Mouse (Mus musculus) heart, adult 2 months (tissue): ENCODE results near the gene Dcst1. TPM values are rescaled to one million over a fixed set of nuclear protein-coding genes. Genes with fewer than 3 reads are reported as not detected.
A peak's percentile ranks its signal among the peaks of the same experiment; 100 is the strongest.

ENCODE experiments used
- DNase-seq, 2 experiments: peaks; one replicate each; pipeline ENCODE4 v3.0.0; 2021
- H3K27ac ChIP-seq: fragments of 200-600 bp; 2 replicates; pipeline ENCODE4 v1.8.1; 2022
- H3K27me3 ChIP-seq: fragments of 200-500 bp; 2 replicates; pipeline ENCODE4 v1.6.1; 2012; ENCODE audit warnings: mild to moderate bottlenecking, low read length, inconsistent platforms, mixed read lengths; ENCODE audit not compliant: control insufficient read depth, insufficient read depth
- H3K36me3 ChIP-seq: fragments of 200-500 bp; 2 replicates; pipeline ENCODE4 v1.6.1; 2012; ENCODE audit warnings: low read length, inconsistent platforms; ENCODE audit not compliant: control insufficient read depth, insufficient read depth
- H3K4me1 ChIP-seq: fragments of 200-500 bp; 2 replicates; pipeline ENCODE4 v1.6.1; 2011; ENCODE audit warnings: low read length; ENCODE audit not compliant: control insufficient read depth, insufficient read depth
- H3K4me3 ChIP-seq: fragments of 200-600 bp; 2 replicates; pipeline ENCODE4 v1.8.1; 2022
- H3K79me2 ChIP-seq: fragments of 200-500 bp; replicated peaks from 2 replicates; pipeline ENCODE4 v1.6.1; 2012; ENCODE audit warnings: mild to moderate bottlenecking, inconsistent platforms, low read length, moderate library complexity, mixed read lengths; ENCODE audit not compliant: control insufficient read depth, insufficient read depth
- H3K9ac ChIP-seq: fragments of 200-500 bp; 2 replicates; pipeline ENCODE4 v1.6.1; 2012; ENCODE audit warnings: low read depth, mild to moderate bottlenecking, control low read depth, inconsistent platforms, low read length, mixed read lengths
- CTCF ChIP-seq: fragments of 200-600 bp; IDR thresholded peaks from 2 replicates; pipeline ENCODE4 v1.8.1; 2022; ENCODE audit warnings: antibody characterized with exemption, mild to moderate bottlenecking, moderate library complexity
- EP300 ChIP-seq: fragments of 200-500 bp; IDR thresholded peaks from 2 replicates; pipeline ENCODE4 v1.6.1; 2011; ENCODE audit warnings: low read depth, low read length, control low read depth; ENCODE audit not compliant: insufficient read depth
- POLR2A ChIP-seq: fragments of 200-500 bp; IDR thresholded peaks from 2 replicates; pipeline ENCODE4 v1.6.1; 2011; ENCODE audit warnings: mild to moderate bottlenecking, low read depth, low read length, control low read depth; ENCODE audit not compliant: insufficient read depth
- WGBS: fragments of 180-500 bp; shearing (Covaris S2); methylation state at CpG from one replicate; pipeline ENCODE4 v1.1.7; 2018; 5-methylcytosine and 5-hydroxymethylcytosine counted together
- intact Hi-C: fragments of 180-260 bp; cut with DNase I; formaldehyde crosslinking; loops from one replicate; pipeline ENCODE4 v1.15.1; 2025
- polyA plus RNA-seq: library from polyadenylated mRNA; depleted of rRNA; stranded (reverse); fragments of >200 nt; gene quantifications from 2 replicates; pipeline ENCODE4 v1.2.3, GENCODE M21; 2012
- total RNA-seq, 2 experiments: library from RNA; stranded (reverse); gene quantifications; 2 replicates each; pipeline ENCODE4 v1.2.3; 2021

Gene Dcst1
- total and polyA plus RNA-seq, 3 experiments: 0.23 TPM; not detected in 2

DNA sequence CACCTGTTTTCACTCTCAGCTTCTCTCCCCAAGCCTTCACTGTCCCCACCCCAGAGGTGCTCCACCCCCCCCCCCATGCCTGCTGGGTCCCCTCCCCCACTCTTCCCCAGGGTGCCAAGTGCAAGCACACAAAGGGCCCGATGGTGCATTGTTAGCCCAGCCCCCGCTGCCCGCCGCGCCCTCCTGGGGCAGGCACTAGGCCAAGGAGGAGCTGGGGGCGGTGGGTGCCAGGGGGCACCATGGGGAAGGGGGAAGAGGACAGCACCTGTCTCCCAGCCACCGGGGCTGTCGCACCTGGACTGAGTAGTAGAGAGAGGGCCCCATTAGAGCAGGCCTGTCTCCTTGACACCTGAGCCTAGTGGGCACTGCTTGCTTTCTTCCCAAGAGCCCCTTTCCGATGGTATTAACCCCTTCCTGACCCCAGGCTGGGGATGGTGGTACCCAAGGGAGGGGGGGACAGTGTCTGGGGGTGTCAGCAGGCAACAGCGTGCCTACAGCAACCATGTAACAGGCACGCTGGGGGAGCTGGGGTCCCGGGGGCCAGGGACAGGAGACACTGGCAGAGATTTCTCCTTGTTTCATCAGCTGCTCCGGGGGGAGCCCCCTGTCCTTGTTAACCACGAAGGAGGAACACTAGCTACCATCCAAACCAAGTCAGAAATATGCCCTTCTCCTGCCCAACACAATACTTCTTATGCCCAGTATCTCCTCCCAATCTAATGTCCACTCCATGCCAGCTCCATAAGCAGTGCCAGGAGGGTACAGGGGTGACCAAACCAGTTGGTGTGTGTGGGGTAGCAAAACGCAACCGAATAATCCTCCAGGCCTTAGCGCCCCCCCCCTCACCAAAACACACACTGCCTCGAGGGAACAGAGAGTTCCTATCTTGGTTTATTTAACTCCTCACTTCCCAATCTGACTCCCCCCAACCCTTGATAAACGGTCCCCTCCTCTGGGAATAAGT is 25.9 kb upstream of the Dcst1 start:
- Histone ChIP-seq H3K4me1 (peaks cover 13% of the 10 kb centered on the region), H3K9ac (peak overlapping the region; percentile 75), H3K27me3 (no peaks in the 10 kb centered on the region), H3K4me3 (peak overlapping the region; percentile 78), H3K27ac (peak overlapping the region; percentile 94), H3K79me2 (no peaks in the 10 kb centered on the region; the same call in 1 of the 2 replicates), H3K36me3 (no peaks in the 10 kb centered on the region)
- intact Hi-C loops: no loop called here
- WGBS: 19% methylated on average over 19 of the region's 19 CpGs
- TF ChIP-seq EP300 (no peak), POLR2A (no peak), CTCF (no peak)
- DNase-seq: peak; percentile 61 to 62

- TF ChIP-seq POLR2A (peak; percentile 52; the same call in 1 of the 2 replicates), CTCF (no peak), EP300 (peak; percentile 61; the same call in 1 of the 2 replicates)
- Histone ChIP-seq H3K27me3 (no peaks in the 10 kb centered on the region), H3K4me1 (peaks cover 13% of the 10 kb centered on the region), H3K79me2 (no peaks in the 10 kb centered on the region; the same call in 1 of the 2 replicates), H3K9ac (0 out of 2 replicates have a peak overlapping the region, but pooled peaks have one; percentile 20), H3K4me3 (no peak overlapping the region), H3K27ac (peak overlapping the region; percentile 94), H3K36me3 (no peaks in the 10 kb centered on the region)
- peak; percentile 63 to 78 for DNase-seq
- WGBS: 25% methylated on average over 5 of the region's 5 CpGs
- intact Hi-C loops: no loop called here
These were observed 25.1 kb upstream of the Dcst1 start for GRCm38 (mm10) chr3:89390111-89390515.

GRCm38 (mm10) chr3:89388901-89389740 is 24.1 kb upstream of the Dcst1 start:
- 45% methylated on average over 6 of the region's 6 CpGs for WGBS
- Histone ChIP-seq H3K9ac (no peak overlapping the region), H3K4me3 (no peak overlapping the region), H3K36me3 (no peaks in the 10 kb centered on the region), H3K27me3 (no peaks in the 10 kb centered on the region), H3K4me1 (peaks cover 13% of the 10 kb centered on the region), H3K27ac (peak overlapping the region; percentile 94), H3K79me2 (no peaks in the 10 kb centered on the region; the same call in 1 of the 2 replicates)
- intact Hi-C loops: no loop called here
- peak in 1 of 2 experiments; percentile 46 for DNase-seq
- TF ChIP-seq EP300: no peak
- TF ChIP-seq CTCF: no peak
- no peak for TF ChIP-seq POLR2A

GRCm38 (mm10) chr3:89388134-89388881 is 23.3 kb upstream of the Dcst1 start:
- peak; percentile 75 to 82 for DNase-seq
- no peak overlapping the region for H3K9ac ChIP-seq
- H3K4me3 ChIP-seq: no peak overlapping the region
- peak overlapping the region; percentile 94 for H3K27ac ChIP-seq
- no peaks in the 10 kb centered on the region for H3K27me3 ChIP-seq
- no peak for TF ChIP-seq POLR2A
- TF ChIP-seq CTCF: no peak
- TF ChIP-seq EP300: no peak
- no peaks in the 10 kb centered on the region; the same call in 1 of the 2 replicates for H3K79me2 ChIP-seq
- intact Hi-C loops: no loop called here
- no peaks in the 10 kb centered on the region for H3K36me3 ChIP-seq
- peaks cover 13% of the 10 kb centered on the region for H3K4me1 ChIP-seq
- WGBS: 46% methylated on average over 11 of the region's 11 CpGs

DNA sequence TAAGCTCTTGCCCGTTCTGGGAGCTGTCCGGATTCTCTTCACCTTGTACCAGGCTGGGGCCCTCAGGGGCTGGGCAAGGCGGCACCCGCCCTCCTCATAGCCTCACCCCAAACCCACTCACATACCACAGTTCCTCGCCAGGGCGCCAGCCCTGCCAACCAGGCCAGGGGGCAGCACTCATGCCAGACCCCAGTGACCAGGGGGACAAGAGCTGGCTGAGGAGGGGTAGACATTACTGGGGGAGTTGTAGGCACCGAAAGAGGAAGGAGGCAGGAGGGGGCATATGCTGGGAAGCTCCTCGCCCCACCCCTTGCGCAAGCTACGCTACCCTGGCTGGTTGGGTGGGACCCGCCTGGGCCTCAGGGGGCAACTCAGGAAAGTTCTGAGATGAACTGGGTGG is 22.6 kb upstream of the Dcst1 start:
- no peaks in the 10 kb centered on the region for H3K27me3 ChIP-seq
- H3K27ac ChIP-seq: peak overlapping the region; percentile 94
- no peaks in the 10 kb centered on the region; the same call in 1 of the 2 replicates for H3K79me2 ChIP-seq
- peak overlapping the region; percentile 29 for H3K9ac ChIP-seq
- H3K4me1 ChIP-seq: peaks cover 13% of the 10 kb centered on the region
- DNase-seq: peak; percentile 55 to 59
- no peaks in the 10 kb centered on the region for H3K36me3 ChIP-seq
- no peak overlapping the region for H3K4me3 ChIP-seq
- 65% methylated on average over 11 of the region's 11 CpGs for WGBS
- TF ChIP-seq CTCF (no peak), POLR2A (no peak), EP300 (no peak)
- intact Hi-C loops: no loop called here
